Comparison of ENCODE assay signal across 20 mouse cellular contexts in genomic region chr2:69021516-69021915, GRCm38 (mm10).
DNase-seq lines count a peak whose midpoint lies in the region; ATAC-seq and TF ChIP-seq lines count a peak whose summit lies in the region.
"Had no signal": no experiment of that assay in that cellular context is flagged by ENCODE, and none has a peak within 500 bp of the region (broad histone marks: within the 10 kb centered on the region; RNA-seq: fewer than 3 reads in every experiment).

No protein-coding gene starts in this region.

- DNase-seq in embryo, embryonic 10 days (ENCODE audit: low spot score): peak; percentile 35
- DNase-seq in embryo, embryonic 9.5 days (ENCODE audit: extremely low spot score): no peak
- peak; percentile 14 for DNase-seq in kidney, postnatal 10 days
- no peak for DNase-seq in kidney, adult 9 months
- peak; percentile 50 for DNase-seq in embryonic facial prominence, embryonic 11.5 days (ENCODE audit: low spot score)
- no peak for DNase-seq in limb, embryonic 14.5 days (ENCODE audit: low spot score)
- DNase-seq in stomach, postnatal 0 days (ENCODE audit: low spot score): no peak
- DNase-seq in left cerebral cortex, adult 8-10 months (ENCODE audit: low spot score in 2 of 2): no peak
- DNase-seq: cerebellum, adult 11-12 months; forebrain, postnatal 0 days; gastrocnemius, postnatal 14 days; heart, postnatal 4 days; kidney, adult 8-10 months; layer of hippocampus, postnatal 36 days; thymus, postnatal 14 days had no signal

- H3K27ac ChIP-seq in embryonic facial prominence, embryonic 11.5 days (replicated peaks; ENCODE audit: low read depth, low read length): 0 out of 2 replicates have a peak overlapping the region, but pooled peaks have one; percentile 44
- H3K27ac ChIP-seq in limb, embryonic 14.5 days (replicated peaks; ENCODE audit: low read depth, low read length): peak overlapping the region; percentile 3; the same call in 1 of the 2 replicates
- H3K27ac ChIP-seq in stomach, postnatal 0 days (replicated peaks): no peak overlapping the region
- H3K27ac ChIP-seq: liver, embryonic 12.5 days; stomach, embryonic 15.5 days had no signal

- H3K4me2 ChIP-seq in embryonic facial prominence, embryonic 11.5 days (ENCODE audit: low read depth, low read length): no peak overlapping the region
- H3K4me2 ChIP-seq in limb, embryonic 14.5 days (replicated peaks; ENCODE audit: low read depth, low read length, severe bottlenecking): no peak overlapping the region
- H3K4me2 ChIP-seq in stomach, postnatal 0 days (replicated peaks; ENCODE audit: low read depth): no peak overlapping the region
- H3K4me2 ChIP-seq: heart, embryonic 11.5 days; liver, embryonic 12.5 days; stomach, embryonic 15.5 days had no signal

- TF ChIP-seq POLR2A in limb, embryonic 14.5 days (IDR thresholded peaks at IDR 0.05; ENCODE audit: borderline replicate concordance, extremely low read depth, insufficient read depth, insufficient read length): no peak

- H3K4me3 ChIP-seq in embryonic facial prominence, embryonic 11.5 days (ENCODE audit: low read depth, low read length): no peak overlapping the region
- no peak overlapping the region for H3K4me3 ChIP-seq in limb, embryonic 14.5 days (replicated peaks; ENCODE audit: low read length)
- no peak overlapping the region for H3K4me3 ChIP-seq in stomach, postnatal 0 days (ENCODE audit: low read depth, low read length)
- H3K4me3 ChIP-seq: liver, embryonic 12.5 days; stomach, embryonic 15.5 days had no signal

- H3K36me3 ChIP-seq in embryonic facial prominence, embryonic 11.5 days (replicated peaks; ENCODE audit: control insufficient read depth, insufficient read depth, low read depth, low read length): no peaks in the 10 kb centered on the region
- H3K36me3 ChIP-seq in limb, embryonic 14.5 days (ENCODE audit: control insufficient read depth, insufficient read depth, low read length): no peaks in the 10 kb centered on the region
- no peaks in the 10 kb centered on the region for H3K36me3 ChIP-seq in stomach, postnatal 0 days (ENCODE audit: control insufficient read depth, insufficient read depth, low read length)
- H3K36me3 ChIP-seq: liver, embryonic 12.5 days; stomach, embryonic 15.5 days had no signal

- TF ChIP-seq CTCF in stomach, postnatal 0 days (IDR thresholded peaks at IDR 0.05; ENCODE audit: low read depth): no peak

- H3K27me3 ChIP-seq in embryonic facial prominence, embryonic 11.5 days (ENCODE audit: control insufficient read depth, insufficient read depth, low read length): no peaks in the 10 kb centered on the region
- no peaks in the 10 kb centered on the region for H3K27me3 ChIP-seq in limb, embryonic 14.5 days (ENCODE audit: control insufficient read depth, insufficient read depth, low read length)
- no peaks in the 10 kb centered on the region for H3K27me3 ChIP-seq in stomach, postnatal 0 days (ENCODE audit: control insufficient read depth, insufficient read depth, low read length)
- H3K27me3 ChIP-seq: liver, embryonic 12.5 days; Patski; stomach, embryonic 15.5 days had no signal

- no peaks in the 10 kb centered on the region for H3K9me3 ChIP-seq in embryonic facial prominence, embryonic 11.5 days (replicated peaks; ENCODE audit: control insufficient read depth, low read length)
- H3K9me3 ChIP-seq in limb, embryonic 14.5 days (ENCODE audit: control insufficient read depth, low read length): no peaks in the 10 kb centered on the region
- H3K9me3 ChIP-seq in stomach, postnatal 0 days (ENCODE audit: control insufficient read depth, low read length): no peaks in the 10 kb centered on the region
- H3K9me3 ChIP-seq: liver, embryonic 12.5 days; stomach, embryonic 15.5 days had no signal

- 30% methylated on average over 4 of the region's 4 CpGs for WGBS in embryonic facial prominence, embryonic 11.5 days
- WGBS in limb, embryonic 14.5 days: 9% methylated on average over 4 of the region's 4 CpGs
- WGBS in stomach, postnatal 0 days: 44% methylated on average over 4 of the region's 4 CpGs

- no peak overlapping the region for H3K9ac ChIP-seq in embryonic facial prominence, embryonic 11.5 days (replicated peaks; ENCODE audit: low read length)
- H3K9ac ChIP-seq in limb, embryonic 14.5 days (ENCODE audit: low read depth, low read length, severe bottlenecking): no peak overlapping the region
- H3K9ac ChIP-seq in stomach, postnatal 0 days (ENCODE audit: low read length): no peak overlapping the region
- H3K9ac ChIP-seq: forebrain, postnatal 0 days; liver, embryonic 12.5 days; stomach, embryonic 15.5 days had no signal

- H3K4me1 ChIP-seq in embryonic facial prominence, embryonic 11.5 days (ENCODE audit: control insufficient read depth, insufficient read depth, low read length): no peaks in the 10 kb centered on the region
- peaks cover 4% of the 10 kb centered on the region; the same call in 1 of the 2 replicates for H3K4me1 ChIP-seq in limb, embryonic 14.5 days (ENCODE audit: control insufficient read depth, insufficient read depth, low read length)
- H3K4me1 ChIP-seq in stomach, postnatal 0 days (replicated peaks; ENCODE audit: control insufficient read depth, insufficient read depth): no peaks in the 10 kb centered on the region
- H3K4me1 ChIP-seq: stomach, embryonic 15.5 days had no signal

- ATAC-seq in embryonic facial prominence, embryonic 11.5 days (replicated peaks; ENCODE audit: insufficient number of reproducible peaks, low FRiP score, low TSS enrichment, low read depth): no peak
- no peak for ATAC-seq in limb, embryonic 14.5 days (ENCODE audit: low FRiP score, low read depth)
- no peak for ATAC-seq in stomach, postnatal 0 days (ENCODE audit: low FRiP score, low TSS enrichment)
- ATAC-seq: forebrain, postnatal 0 days; liver, embryonic 12.5 days; lung, postnatal 0 days; Patski had no signal

- TF ChIP-seq EP300 in stomach, postnatal 0 days (optimal IDR thresholded peaks at IDR 0.05): no peak

Comparison
In these comparisons a context has a peak if more than half of its experiments do, and no peak if none do; other contexts are left out.
1. DNase-seq: peak in embryo, embryonic 10 days (single experiment), kidney, postnatal 10 days (single experiment) and embryonic facial prominence, embryonic 11.5 days (single experiment); none in embryo, embryonic 9.5 days (single experiment), kidney, adult 9 months (single experiment), limb, embryonic 14.5 days (single experiment), stomach, postnatal 0 days (single experiment) and left cerebral cortex, adult 8-10 months (0 of 2).